Mouse (Mus musculus) lung, embryonic 14.5 days (tissue): ENCODE results near the gene Nfia. TPM values are rescaled to one million over a fixed set of nuclear protein-coding genes. Genes with fewer than 3 reads are reported as not detected.

Experiments
- ATAC-seq: fragments of 200-750 bp; cut with Nextera tagmentation; 2 replicates; pipeline ENCODE4 v1.8.0; 2017; ENCODE audit warnings: mild to moderate bottlenecking, moderate TSS enrichment, moderate library complexity; ENCODE audit not compliant: insufficient read depth
- DNase-seq: peaks from one replicate; pipeline ENCODE4 v3.0.0-alpha.2; 2015
- H3K27ac ChIP-seq: fragments of 300-500 bp; sonication (generic); 2 replicates; pipeline ENCODE4 v1.5.1; 2014; ENCODE audit warnings: low read depth, mild to moderate bottlenecking, moderate library complexity
- H3K27me3 ChIP-seq: fragments of 300-500 bp; sonication (generic); 2 replicates; pipeline ENCODE4 v1.6.1; 2014; ENCODE audit warnings: low read length, control low read depth; ENCODE audit not compliant: insufficient read depth
- H3K36me3 ChIP-seq: fragments of 300-500 bp; sonication (generic); 2 replicates; pipeline ENCODE4 v1.6.1; 2014; ENCODE audit warnings: control low read depth; ENCODE audit not compliant: insufficient read depth
- H3K4me1 ChIP-seq: fragments of 300-500 bp; sonication (generic); 2 replicates; pipeline ENCODE4 v1.6.1; 2014; ENCODE audit warnings: antibody characterized with exemption, control low read depth; ENCODE audit not compliant: insufficient read depth
- H3K4me2 ChIP-seq: fragments of 300-500 bp; sonication (generic); 2 replicates; pipeline ENCODE4 v1.6.1; 2014; ENCODE audit warnings: mild to moderate bottlenecking
- H3K4me3 ChIP-seq: fragments of 300-500 bp; sonication (generic); 2 replicates; pipeline ENCODE4 v1.5.1; 2014; ENCODE audit warnings: low read depth, low read length
- H3K9ac ChIP-seq: fragments of 300-500 bp; sonication (generic); 2 replicates; pipeline ENCODE4 v1.6.1; 2014
- H3K9me3 ChIP-seq: fragments of 300-500 bp; sonication (generic); 2 replicates; pipeline ENCODE4 v1.6.1; 2016; ENCODE audit warnings: low read depth, low read length, control low read depth
- CTCF ChIP-seq: IDR thresholded peaks from 2 replicates; pipeline ENCODE4 v1.5.1; 2016; ENCODE audit warnings: antibody characterized with exemption, low read depth
- WGBS: fragments of 180-500 bp; shearing (Covaris S2); extraction: QIAGEN DNeasy Blood & Tissue Kit; methylation state at CpG from one replicate; pipeline ENCODE4 v1.1.7; 2014; 5-methylcytosine and 5-hydroxymethylcytosine counted together
- polyA plus RNA-seq: library from polyadenylated mRNA; unstranded; fragments of >200 nt; fragmentation: Nextera tagmentation; extraction: Ambion mirVana; gene quantifications from 2 replicates; pipeline ENCODE4 v1.2.1, GENCODE M21; 2014

Gene Nfia
- polyA plus RNA-seq, 1 experiment from 2014 or later = 48.2 TPM

DNA sequence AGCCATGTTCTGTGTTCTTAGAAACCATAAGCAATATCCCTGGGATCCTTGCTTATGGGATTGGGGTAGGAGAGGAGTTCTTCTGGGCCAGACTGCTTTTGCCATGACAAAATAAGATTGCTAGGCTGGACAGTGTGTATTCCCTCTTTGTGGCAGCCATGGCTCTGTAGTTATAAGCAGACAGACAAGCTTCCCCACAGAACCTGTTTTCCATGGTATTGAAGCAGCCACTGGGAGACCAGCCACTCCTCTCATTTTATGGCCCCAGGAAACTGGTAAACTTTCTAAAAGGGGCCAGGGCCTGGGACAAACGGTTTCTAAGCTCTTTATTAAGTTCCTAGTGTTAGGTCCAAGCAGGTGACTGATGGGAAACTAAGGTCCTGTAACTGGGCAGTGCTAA, 309.4 kb downstream of the Nfia start:
- H3K4me3 ChIP-seq = no peak overlapping the region
- no peaks in the 10 kb centered on the region for H3K4me1 ChIP-seq
- no peak for DNase-seq
- no peaks in the 10 kb centered on the region for H3K27me3 ChIP-seq
- H3K36me3 ChIP-seq = peaks cover 19% of the 10 kb centered on the region; the same call in 1 of the 2 replicates
- H3K4me2 ChIP-seq = no peak overlapping the region
- no peak for ATAC-seq
- H3K9me3 ChIP-seq = no peaks in the 10 kb centered on the region
- no peak for TF ChIP-seq CTCF
- WGBS = 37% methylated on average over 1 of the region's 1 CpGs
- H3K27ac ChIP-seq = no peak overlapping the region
- no peak overlapping the region for H3K9ac ChIP-seq

DNA sequence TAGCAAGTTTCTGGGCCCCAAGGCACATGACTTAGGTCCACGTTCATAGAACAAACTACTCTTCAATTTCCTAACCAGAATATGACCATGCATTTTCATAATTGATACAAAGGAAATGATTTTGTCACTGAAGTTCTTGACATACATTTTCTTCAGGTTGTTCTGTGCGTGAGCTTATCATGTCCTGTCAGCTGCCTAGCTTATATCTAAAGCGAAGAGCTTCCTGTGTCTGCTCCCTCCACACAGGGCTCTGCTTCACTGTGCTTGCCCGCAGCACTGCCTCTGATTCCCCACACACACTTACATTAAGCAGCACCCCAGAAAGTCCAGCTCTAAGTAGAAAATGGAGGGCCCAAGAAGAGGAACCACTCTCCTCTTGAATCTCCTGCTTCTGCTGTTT, 310.0 kb downstream of the Nfia start:
- Histone ChIP-seq H3K27ac (no peak overlapping the region), H3K9ac (no peak overlapping the region), H3K4me2 (no peak overlapping the region), H3K27me3 (no peaks in the 10 kb centered on the region), H3K4me3 (no peak overlapping the region), H3K36me3 (peaks cover 19% of the 10 kb centered on the region; the same call in 1 of the 2 replicates), H3K9me3 (no peaks in the 10 kb centered on the region), H3K4me1 (no peaks in the 10 kb centered on the region)
- DNase-seq = no peak
- ATAC-seq = no peak
- 70% methylated on average over 4 of the region's 4 CpGs for WGBS
- TF ChIP-seq CTCF = no peak

DNA sequence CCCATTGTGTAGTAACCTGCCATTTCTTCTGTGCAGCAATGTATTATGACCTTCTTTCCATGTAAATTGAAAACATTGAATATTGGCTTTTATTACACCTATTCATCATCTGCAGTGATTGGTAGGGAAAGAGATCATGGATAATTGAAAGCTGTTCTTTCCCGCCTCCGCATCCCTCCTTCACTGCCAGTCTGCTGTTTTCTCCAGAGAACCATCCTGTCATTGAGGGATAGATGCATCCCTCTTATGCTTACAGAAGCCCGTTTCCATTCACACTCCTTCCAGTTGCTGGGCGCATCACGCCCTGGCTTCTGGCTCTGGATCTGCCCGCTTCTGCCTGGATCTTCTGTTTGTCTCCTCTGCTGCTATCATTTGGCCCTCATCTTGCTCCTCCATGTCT, 312.5 kb downstream of the Nfia start:
- peaks cover 5% of the 10 kb centered on the region; the same call in 1 of the 2 replicates for H3K4me1 ChIP-seq
- TF ChIP-seq CTCF = no peak
- no peak overlapping the region for H3K27ac ChIP-seq
- no peak overlapping the region for H3K4me3 ChIP-seq
- H3K9ac ChIP-seq = no peak overlapping the region
- DNase-seq = no peak
- 87% methylated on average over 6 of the region's 6 CpGs for WGBS
- no peak for ATAC-seq
- no peak overlapping the region for H3K4me2 ChIP-seq
- H3K36me3 ChIP-seq = peaks cover 19% of the 10 kb centered on the region; the same call in 1 of the 2 replicates
- no peaks in the 10 kb centered on the region for H3K27me3 ChIP-seq
- no peaks in the 10 kb centered on the region for H3K9me3 ChIP-seq

DNA sequence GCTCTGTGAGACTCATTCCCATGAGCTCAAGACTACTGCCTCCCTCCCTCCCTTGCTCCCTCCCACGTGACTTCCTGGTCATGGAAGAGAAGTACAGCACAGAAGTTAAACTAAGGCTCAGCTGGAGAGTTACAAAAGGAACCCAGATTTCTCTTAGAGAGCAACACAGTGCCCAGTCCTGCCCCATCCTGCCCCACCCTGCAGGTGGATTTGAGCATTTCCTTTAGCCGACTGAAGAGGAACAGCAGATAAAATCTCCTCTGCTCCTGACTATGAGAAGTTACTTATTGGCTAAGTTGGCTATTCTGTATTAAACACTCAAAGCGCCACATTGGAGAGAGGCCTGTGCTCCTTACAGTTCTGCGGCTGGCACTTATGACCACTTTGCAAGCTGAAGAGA, 314.4 kb downstream of the Nfia start:
- peak; percentile 16; the same call in 1 of the 2 replicates for ATAC-seq
- Histone ChIP-seq H3K4me2 (no peak overlapping the region), H3K9me3 (no peaks in the 10 kb centered on the region), H3K27ac (no peak overlapping the region), H3K4me1 (peaks cover 18% of the 10 kb centered on the region), H3K36me3 (peaks cover 14% of the 10 kb centered on the region; the same call in 1 of the 2 replicates), H3K27me3 (no peaks in the 10 kb centered on the region), H3K4me3 (no peak overlapping the region), H3K9ac (no peak overlapping the region)
- 54% methylated on average over 4 of the region's 4 CpGs for whole genome bisulfite sequencing
- DNase-seq = no peak
- no peak for TF ChIP-seq CTCF

- peaks cover 4% of the 10 kb centered on the region; the same call in 1 of the 2 replicates for H3K36me3 ChIP-seq
- 37% methylated on average over 6 of the region's 6 CpGs for WGBS
- H3K4me2 ChIP-seq = no peak overlapping the region
- H3K9ac ChIP-seq = no peak overlapping the region
- peak; percentile 77 for DNase-seq
- ATAC-seq = peak; percentile 45
- no peak overlapping the region for H3K27ac ChIP-seq
- no peak for TF ChIP-seq CTCF
- no peak overlapping the region for H3K4me3 ChIP-seq
- H3K9me3 ChIP-seq = no peaks in the 10 kb centered on the region
- peaks cover 25% of the 10 kb centered on the region for H3K4me1 ChIP-seq
- no peaks in the 10 kb centered on the region for H3K27me3 ChIP-seq
These were observed 317.5 kb downstream of the Nfia start for GRCm38 (mm10) chr4:98089985-98090384.

- Histone ChIP-seq H3K9me3 (no peaks in the 10 kb centered on the region), H3K4me1 (peaks cover 25% of the 10 kb centered on the region), H3K4me3 (no peak overlapping the region), H3K36me3 (peaks cover 4% of the 10 kb centered on the region; the same call in 1 of the 2 replicates), H3K9ac (no peak overlapping the region), H3K27me3 (no peaks in the 10 kb centered on the region), H3K27ac (no peak overlapping the region), H3K4me2 (no peak overlapping the region)
- DNase-seq (no peak), ATAC-seq (no peak)
- 44% methylated on average over 3 of the region's 3 CpGs for WGBS
- TF ChIP-seq CTCF = no peak
These were observed 318.1 kb downstream of the Nfia start for GRCm38 (mm10) chr4:98090586-98090985.

GRCm38 (mm10) chr4:98091368-98091827, 318.9 kb downstream of the Nfia start:
- Histone ChIP-seq H3K9me3 (no peaks in the 10 kb centered on the region), H3K4me2 (no peak overlapping the region), H3K27me3 (no peaks in the 10 kb centered on the region), H3K36me3 (peaks cover 4% of the 10 kb centered on the region; the same call in 1 of the 2 replicates), H3K4me1 (peaks cover 25% of the 10 kb centered on the region), H3K27ac (peak overlapping the region; percentile 63; the same call in 1 of the 2 replicates), H3K9ac (no peak overlapping the region), H3K4me3 (no peak overlapping the region)
- TF ChIP-seq CTCF = no peak; the same call in 1 of the 2 replicates
- WGBS = 42% methylated on average over 4 of the region's 4 CpGs
- ATAC-seq (peak; percentile 76), DNase-seq (peak; percentile 68)
